Mouse (Mus musculus) testis, adult 2 months (tissue): ENCODE measurements around the gene Add3. TPM values are rescaled to one million over a fixed set of nuclear protein-coding genes. Genes with fewer than 3 reads are reported as not detected.

Source experiments
- H3K27ac ChIP-seq: fragments of 200-500 bp; 2 replicates; pipeline ENCODE4 v1.5.1; 2012; ENCODE audit warnings: low read depth, low read length; ENCODE audit not compliant: control insufficient read depth, insufficient read depth
- H3K27me3 ChIP-seq: fragments of 200-500 bp; 2 replicates; pipeline ENCODE4 v1.6.1; 2012; ENCODE audit warnings: mild to moderate bottlenecking, low read length, moderate library complexity; ENCODE audit not compliant: control insufficient read depth, insufficient read depth
- H3K36me3 ChIP-seq: fragments of 200-500 bp; 2 replicates; pipeline ENCODE4 v1.6.1; 2012; ENCODE audit warnings: mild to moderate bottlenecking, low read length; ENCODE audit not compliant: control insufficient read depth, insufficient read depth
- H3K4me1 ChIP-seq: fragments of 200-500 bp; 2 replicates; pipeline ENCODE4 v1.6.1; 2012; ENCODE audit warnings: low read length; ENCODE audit not compliant: control insufficient read depth, insufficient read depth
- H3K4me3 ChIP-seq: fragments of 200-500 bp; 2 replicates; pipeline ENCODE4 v1.5.1; 2012; ENCODE audit warnings: low read depth, mild to moderate bottlenecking, low read length, moderate library complexity, mixed read lengths; ENCODE audit not compliant: control insufficient read depth
- CTCF ChIP-seq: fragments of 200-500 bp; IDR thresholded peaks from 2 replicates; pipeline ENCODE4 v1.5.1; 2012; ENCODE audit warnings: low read depth, mild to moderate bottlenecking, inconsistent platforms, low read length, moderate library complexity; ENCODE audit not compliant: control insufficient read depth, insufficient read depth, insufficient replicate concordance
- POLR2A ChIP-seq: fragments of 200-500 bp; IDR thresholded peaks from 2 replicates; pipeline ENCODE4 v1.6.1; 2012; ENCODE audit warnings: low read depth, mild to moderate bottlenecking, inconsistent platforms, low read length, moderate library complexity; ENCODE audit not compliant: control insufficient read depth
- polyA plus RNA-seq: library from polyadenylated mRNA; depleted of rRNA; stranded (reverse); fragments of >200 nt; gene quantifications from 2 replicates; pipeline ENCODE4 v1.2.3, GENCODE M21; 2012; rRNA removed

The Add3 gene
- polyA plus RNA-seq, 1 experiment = 29.0 TPM

DNA sequence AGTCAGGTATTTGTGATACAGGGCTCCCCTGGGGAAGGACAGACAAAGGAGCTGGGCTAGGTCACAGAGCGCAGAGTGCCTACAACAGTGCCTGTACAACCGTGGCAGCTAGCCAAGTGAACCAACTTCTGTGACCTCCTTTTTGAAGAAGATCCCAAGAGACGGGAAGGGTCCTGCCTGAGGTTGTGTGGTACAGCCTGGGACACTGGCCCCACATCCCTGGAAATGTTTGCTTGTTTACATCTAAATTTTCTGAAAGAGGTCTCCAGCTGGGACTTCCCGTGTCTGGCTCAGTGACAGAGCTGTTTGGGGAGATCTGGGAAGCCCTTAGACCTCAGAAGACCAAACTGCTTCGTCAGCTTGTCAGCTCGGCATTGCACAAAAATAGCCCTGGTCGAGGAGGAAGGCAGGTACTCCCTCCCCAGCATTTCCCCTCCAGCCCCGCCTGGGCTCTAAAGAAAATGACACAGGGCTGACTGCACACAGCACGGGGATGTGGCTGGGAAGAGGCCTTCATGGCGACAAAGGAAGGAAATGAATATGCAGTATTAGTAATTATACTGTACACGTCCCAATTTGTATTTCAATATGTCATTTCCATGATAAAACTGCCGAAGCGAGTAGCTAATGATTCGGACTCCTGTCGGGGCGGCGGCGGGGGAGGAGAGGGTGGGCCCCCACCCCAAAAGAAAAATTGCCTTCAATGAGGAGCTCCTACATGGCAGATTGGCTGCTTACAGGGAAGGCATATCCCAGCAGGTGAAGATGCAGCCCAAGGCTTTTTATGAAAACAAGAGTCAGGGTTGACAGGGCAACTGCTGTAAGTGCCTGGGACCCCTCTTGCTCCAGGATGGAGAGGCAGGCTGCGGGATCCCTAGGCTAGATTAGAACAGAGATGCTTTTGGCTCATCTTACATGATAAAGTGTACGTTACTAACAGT lies 144.3 kb downstream of the Add3 start:
- no peaks in the 10 kb centered on the region for H3K36me3 ChIP-seq
- no peak for TF ChIP-seq CTCF
- H3K4me1 ChIP-seq = no peaks in the 10 kb centered on the region
- H3K4me3 ChIP-seq = no peak overlapping the region
- no peak overlapping the region for H3K27ac ChIP-seq
- no peaks in the 10 kb centered on the region for H3K27me3 ChIP-seq

DNA sequence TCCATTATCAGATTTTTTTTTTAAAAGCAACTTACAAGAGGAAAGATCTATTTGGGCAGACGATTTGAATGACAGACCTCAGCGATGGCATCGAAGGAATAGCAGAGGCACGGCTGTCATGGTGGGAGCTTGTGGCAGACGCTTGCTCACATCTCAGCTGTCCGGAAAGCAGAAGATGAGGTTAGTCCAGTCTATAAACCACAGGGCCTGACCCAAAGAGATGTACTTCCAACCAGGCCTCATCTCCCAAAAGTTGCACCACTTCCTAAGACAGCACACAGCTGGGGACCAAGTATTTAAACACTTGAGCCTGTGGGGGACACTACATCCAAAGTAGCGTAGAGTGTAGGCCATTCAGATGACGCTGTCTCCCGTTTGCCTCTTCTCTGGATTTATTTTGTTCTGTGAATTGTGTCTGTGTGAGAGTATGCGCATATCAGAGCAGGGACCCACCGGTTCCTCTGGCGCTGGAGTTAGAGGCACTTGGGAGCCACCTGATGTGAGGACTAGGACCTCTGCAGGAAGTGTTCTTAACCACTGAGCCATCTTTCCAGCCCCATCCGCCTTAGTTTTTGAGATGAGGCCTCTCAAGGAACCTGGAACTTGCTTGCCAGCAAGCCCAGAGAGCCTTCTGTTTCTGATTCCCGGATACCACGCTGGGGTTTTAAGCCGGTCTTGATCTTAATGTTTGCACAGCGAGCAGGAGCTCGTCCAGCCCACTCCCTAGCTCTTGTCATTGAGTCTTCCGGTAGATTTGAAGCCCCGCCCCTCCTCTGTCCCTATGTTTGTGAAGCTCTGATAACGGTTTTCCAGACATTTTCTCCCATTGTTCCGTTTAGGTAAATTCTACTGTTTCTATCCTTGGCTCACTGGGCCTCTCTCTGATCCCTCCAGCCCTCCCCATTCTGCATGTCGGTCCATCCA lies 156.3 kb downstream of the Add3 start:
- H3K4me3 ChIP-seq = no peak overlapping the region
- H3K36me3 ChIP-seq = no peaks in the 10 kb centered on the region
- TF ChIP-seq CTCF = no peak
- TF ChIP-seq POLR2A = no peak
- peaks cover 4% of the 10 kb centered on the region; the same call in 1 of the 2 replicates for H3K4me1 ChIP-seq
- H3K27ac ChIP-seq = no peak overlapping the region
- no peaks in the 10 kb centered on the region for H3K27me3 ChIP-seq

Other genes starting within 250 kb of the Add3 start
- gene Xpnpep1, start 100.2 kb upstream of the Add3 start, polyA plus RNA-seq = 138 and 141 TPM in 2 replicates
- gene Mxi1, start 170.1 kb downstream of the Add3 start, polyA plus RNA-seq = 54.8 and 55.6 TPM in 2 replicates
- gene Gm10197, start 231.3 kb downstream of the Add3 start, polyA plus RNA-seq = not detected in 2 replicates